In the genomic region with DNA sequence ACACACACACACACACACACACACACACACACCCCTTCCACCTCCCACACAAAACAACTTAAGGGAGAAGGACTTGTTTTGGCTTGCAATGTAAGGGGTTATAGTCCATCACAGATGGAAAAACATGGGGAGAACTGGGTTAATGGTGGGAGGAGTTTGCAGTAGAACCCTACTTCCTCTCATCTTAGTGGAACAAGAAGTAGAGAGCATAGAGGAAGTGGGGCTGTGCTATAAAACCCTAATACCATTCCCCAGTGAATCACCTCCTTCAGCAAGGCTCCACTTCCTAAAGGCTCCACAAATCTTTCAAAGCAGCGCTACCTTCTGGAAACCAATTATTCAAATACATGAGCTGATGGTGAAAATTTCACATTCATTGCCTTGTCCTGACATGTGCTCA, we compare ENCODE assay signal across 24 mouse cellular contexts. TPM values are rescaled to one million over a fixed set of nuclear protein-coding genes. Genes with fewer than 3 reads are reported as not detected.
DNase-seq lines count a peak whose midpoint lies in the region; ATAC-seq and TF ChIP-seq lines count a peak whose summit lies in the region.
"Had no signal": no experiment of that assay in that cellular context is flagged by ENCODE, and none has a peak within 500 bp of the region (broad histone marks: within the 10 kb centered on the region; RNA-seq: fewer than 3 reads in every experiment).

No protein-coding gene starts in this region.

- H3K27me3 ChIP-seq in forebrain, embryonic 10.5 days (ENCODE audit: poor library complexity, severe bottlenecking) = no peaks in the 10 kb centered on the region; the same call in 1 of the 2 replicates
- H3K27me3 ChIP-seq in forebrain, embryonic 15.5 days = no peaks in the 10 kb centered on the region
- no peaks in the 10 kb centered on the region for H3K27me3 ChIP-seq in lung, postnatal 0 days (replicated peaks; ENCODE audit: insufficient read depth, low read length)
- H3K27me3 ChIP-seq in splenic B cell, adult 2 months (ENCODE audit: control insufficient read depth, insufficient read depth, low read length, poor library complexity, severe bottlenecking) = no peaks in the 10 kb centered on the region
- H3K27me3 ChIP-seq in heart, embryonic 12.5 days (replicated peaks) = no peaks in the 10 kb centered on the region
- H3K27me3 ChIP-seq: embryonic facial prominence, embryonic 12.5 days; forebrain, embryonic 12.5 days; heart, embryonic 15.5 days had no signal

- TF ChIP-seq EP300 in lung, postnatal 0 days (IDR thresholded peaks at IDR 0.05) = no peak

- H3K4me3 ChIP-seq in forebrain, embryonic 10.5 days = no peak overlapping the region
- H3K4me3 ChIP-seq in forebrain, embryonic 15.5 days = no peak overlapping the region
- H3K4me3 ChIP-seq in lung, postnatal 0 days (ENCODE audit: low read depth, low read length) = no peak overlapping the region
- no peak overlapping the region for H3K4me3 ChIP-seq in heart, embryonic 12.5 days
- H3K4me3 ChIP-seq: embryonic facial prominence, embryonic 12.5 days; forebrain, embryonic 12.5 days; gastrocnemius, adult 2 months; heart, embryonic 10.5 days; heart, embryonic 15.5 days; hindbrain, embryonic 10.5 days had no signal

- no peaks in the 10 kb centered on the region for H3K36me3 ChIP-seq in forebrain, embryonic 10.5 days (replicated peaks)
- H3K36me3 ChIP-seq in forebrain, embryonic 15.5 days = no peaks in the 10 kb centered on the region
- no peaks in the 10 kb centered on the region for H3K36me3 ChIP-seq in lung, postnatal 0 days (ENCODE audit: insufficient read depth, low read length)
- H3K36me3 ChIP-seq in splenic B cell, adult 2 months (ENCODE audit: control insufficient read depth, insufficient read depth, low read length, poor library complexity, severe bottlenecking) = no peaks in the 10 kb centered on the region; the same call in 1 of the 2 replicates
- H3K36me3 ChIP-seq in heart, embryonic 12.5 days = no peaks in the 10 kb centered on the region
- H3K36me3 ChIP-seq: embryonic facial prominence, embryonic 12.5 days; forebrain, embryonic 12.5 days; heart, embryonic 10.5 days; heart, embryonic 15.5 days; hindbrain, embryonic 10.5 days had no signal

- no peaks in the 10 kb centered on the region for H3K4me1 ChIP-seq in forebrain, embryonic 10.5 days
- H3K4me1 ChIP-seq in forebrain, embryonic 15.5 days = no peaks in the 10 kb centered on the region
- no peaks in the 10 kb centered on the region for H3K4me1 ChIP-seq in lung, postnatal 0 days (ENCODE audit: insufficient read depth, low read depth, low read length)
- H3K4me1 ChIP-seq in heart, embryonic 12.5 days (replicated peaks) = no peaks in the 10 kb centered on the region
- H3K4me1 ChIP-seq: embryonic facial prominence, embryonic 12.5 days; forebrain, embryonic 12.5 days; heart, embryonic 10.5 days; heart, embryonic 15.5 days; hindbrain, embryonic 10.5 days had no signal

- H3K9me3 ChIP-seq in forebrain, embryonic 10.5 days = no peaks in the 10 kb centered on the region
- H3K9me3 ChIP-seq in forebrain, embryonic 15.5 days = no peaks in the 10 kb centered on the region
- no peaks in the 10 kb centered on the region for H3K9me3 ChIP-seq in lung, postnatal 0 days (ENCODE audit: low read length)
- no peaks in the 10 kb centered on the region for H3K9me3 ChIP-seq in heart, embryonic 12.5 days (replicated peaks)
- H3K9me3 ChIP-seq: embryonic facial prominence, embryonic 12.5 days; forebrain, embryonic 12.5 days; heart, embryonic 10.5 days; heart, embryonic 15.5 days; hindbrain, embryonic 10.5 days had no signal

- TF ChIP-seq CTCF in lung, postnatal 0 days (IDR thresholded peaks at IDR 0.05) = no peak

- H3K9ac ChIP-seq in forebrain, embryonic 15.5 days (replicated peaks) = no peak overlapping the region
- H3K9ac ChIP-seq in lung, postnatal 0 days (replicated peaks; ENCODE audit: low read depth) = no peak overlapping the region
- no peak overlapping the region for H3K9ac ChIP-seq in heart, embryonic 12.5 days
- H3K9ac ChIP-seq: embryonic facial prominence, embryonic 12.5 days; forebrain, embryonic 12.5 days; heart, embryonic 15.5 days; hindbrain, embryonic 14.5 days had no signal

- no peak overlapping the region for H3K4me2 ChIP-seq in forebrain, embryonic 15.5 days (replicated peaks)
- no peak overlapping the region for H3K4me2 ChIP-seq in lung, postnatal 0 days (replicated peaks; ENCODE audit: low read depth, low read length)
- H3K4me2 ChIP-seq in heart, embryonic 12.5 days = no peak overlapping the region
- H3K4me2 ChIP-seq: embryonic facial prominence, embryonic 12.5 days; forebrain, embryonic 12.5 days; heart, embryonic 15.5 days; hindbrain, embryonic 14.5 days had no signal

- 91% methylated on average over 1 of the region's 1 CpGs for WGBS in forebrain, embryonic 10.5 days
- 88% methylated on average over 1 of the region's 1 CpGs for WGBS in forebrain, embryonic 15.5 days
- 72% methylated on average over 1 of the region's 1 CpGs for WGBS in lung, postnatal 0 days
- WGBS in heart, embryonic 12.5 days = 85% methylated on average over 1 of the region's 1 CpGs

- ATAC-seq in forebrain, embryonic 15.5 days (replicated peaks) = no peak
- no peak for ATAC-seq in lung, postnatal 0 days
- ATAC-seq in granulocyte monocyte progenitor cell, adult 5-6 weeks (replicated peaks; ENCODE audit: poor library complexity, severe bottlenecking) = peak; percentile 76
- no peak for ATAC-seq in activated CD4-positive, CD25-positive, alpha-beta regulatory T cell, adult 4 months
- no peak for ATAC-seq in heart, embryonic 12.5 days (ENCODE audit: insufficient number of reproducible peaks, low FRiP score)
- ATAC-seq: intestine, postnatal 0 days had no signal

- DNase-seq in forebrain, embryonic 10.5 days (ENCODE audit: extremely low spot score, low spot score) = peak; percentile 6
- DNase-seq in lung, postnatal 0 days (ENCODE audit: low spot score) = peak; percentile 6
- DNase-seq in lung, postnatal 14 days = no peak
- DNase-seq in splenic B cell, adult 2 months (ENCODE audit: low read depth, low spot score) = peak; percentile 7
- DNase-seq: adrenal gland, postnatal 25 days; cerebellum, adult 2 months; cerebellum, postnatal 10 days; gastrocnemius, adult 2 months; gastrocnemius, postnatal 25 days; heart, adult 18-20 months; heart, postnatal 14 days had no signal

- H3K27ac ChIP-seq in forebrain, embryonic 10.5 days = no peak overlapping the region
- H3K27ac ChIP-seq in forebrain, embryonic 15.5 days (replicated peaks) = no peak overlapping the region
- no peak overlapping the region for H3K27ac ChIP-seq in lung, postnatal 0 days (ENCODE audit: low read length)
- no peak overlapping the region for H3K27ac ChIP-seq in heart, embryonic 12.5 days (ENCODE audit: poor library complexity, severe bottlenecking)
- H3K27ac ChIP-seq: embryonic facial prominence, embryonic 12.5 days; forebrain, embryonic 12.5 days; gastrocnemius, adult 2 months; heart, embryonic 10.5 days; heart, embryonic 15.5 days; hindbrain, embryonic 10.5 days; hindbrain, embryonic 14.5 days had no signal

RNA-seq across cellular contexts. Expression of gene Ppp1r1a, which starts 11.7 kb away (rescaled TPM):
- polyA plus RNA-seq in forebrain, embryonic 10.5 days (2016; fragmentation: Nextera tagmentation; extraction: Ambion mirVana) = 34.4 and 36.0 TPM in 2 replicates
- 100 TPM in 2 replicates for polyA plus RNA-seq in forebrain, embryonic 15.5 days (2015; fragmentation: Nextera tagmentation; extraction: Ambion mirVana)
- 5.7 and 7.0 TPM in 2 replicates for polyA plus RNA-seq in lung, postnatal 0 days (2015; fragmentation: Nextera tagmentation; extraction: Ambion mirVana)
- not detected in 2 replicates for total RNA-seq in granulocyte monocyte progenitor cell, adult 5-6 weeks (2014; fragmentation: Nextera tagmentation)
- total RNA-seq in granulocyte monocyte progenitor cell, adult 5-6 weeks (2017) = not detected in 2 replicates
- polyA plus RNA-seq in activated CD4-positive, CD25-positive, alpha-beta regulatory T cell, adult 4 months (2017; shearing (Covaris generic)) = under 1 TPM in 1 of 2 experiments, not detected in 1; 0.74 TPM
- polyA plus RNA-seq in heart, embryonic 12.5 days (2016; fragmentation: Nextera tagmentation; extraction: Ambion mirVana) = 78.4 and 83.0 TPM in 2 replicates

RNA-seq across cellular contexts. Expression of gene Glycam1, which starts 15.4 kb away (rescaled TPM):
- polyA plus RNA-seq in forebrain, embryonic 10.5 days (2016; fragmentation: Nextera tagmentation; extraction: Ambion mirVana) = not detected in 2 replicates
- not detected in 2 replicates for polyA plus RNA-seq in forebrain, embryonic 15.5 days (2015; fragmentation: Nextera tagmentation; extraction: Ambion mirVana)
- polyA plus RNA-seq in lung, postnatal 0 days (2015; fragmentation: Nextera tagmentation; extraction: Ambion mirVana) = 17.9 TPM in 1 of 2 replicates, not detected in the other
- total RNA-seq in granulocyte monocyte progenitor cell, adult 5-6 weeks (2014; fragmentation: Nextera tagmentation) = not detected in 2 replicates
- total RNA-seq in granulocyte monocyte progenitor cell, adult 5-6 weeks (2017) = not detected in 2 replicates
- polyA plus RNA-seq in activated CD4-positive, CD25-positive, alpha-beta regulatory T cell, adult 4 months (2017; shearing (Covaris generic)) = not detected
- not detected in 2 replicates for polyA plus RNA-seq in heart, embryonic 12.5 days (2016; fragmentation: Nextera tagmentation; extraction: Ambion mirVana)
- total RNA-seq: adrenal gland, adult 18-20 months; adrenal gland, postnatal 25 days; gastrocnemius, adult 2 months; gastrocnemius, postnatal 25 days; heart, postnatal 14 days had no signal
- polyA plus RNA-seq: C2C12; cerebellum, adult 2 months; embryonic facial prominence, embryonic 12.5 days; forebrain, embryonic 12.5 days; heart, embryonic 10.5 days; heart, embryonic 15.5 days; hindbrain, embryonic 10.5 days; hindbrain, embryonic 14.5 days had no signal

RNA-seq across cellular contexts. Expression of gene Pde1b, which starts 46.6 kb away (rescaled TPM):
- polyA plus RNA-seq in forebrain, embryonic 10.5 days (2016; fragmentation: Nextera tagmentation; extraction: Ambion mirVana) = 19.1 and 19.6 TPM in 2 replicates
- 71.3 and 73.2 TPM in 2 replicates for polyA plus RNA-seq in forebrain, embryonic 15.5 days (2015; fragmentation: Nextera tagmentation; extraction: Ambion mirVana)
- polyA plus RNA-seq in lung, postnatal 0 days (2015; fragmentation: Nextera tagmentation; extraction: Ambion mirVana) = 2.1 and 2.2 TPM in 2 replicates
- total RNA-seq in granulocyte monocyte progenitor cell, adult 5-6 weeks (2014; fragmentation: Nextera tagmentation) = 6.6 and 7.2 TPM in 2 replicates
- total RNA-seq in granulocyte monocyte progenitor cell, adult 5-6 weeks (2017) = 2.3 and 3.3 TPM in 2 replicates
- 1 to 10 TPM; 2.5 to 4.2 TPM for polyA plus RNA-seq in activated CD4-positive, CD25-positive, alpha-beta regulatory T cell, adult 4 months (2017; shearing (Covaris generic))
- polyA plus RNA-seq in heart, embryonic 12.5 days (2016; fragmentation: Nextera tagmentation; extraction: Ambion mirVana) = 3.7 and 4.0 TPM in 2 replicates
